Mouse (Mus musculus) brain, embryonic 14.5 days (tissue): ENCODE measurements around the gene Il4i1. TPM values are rescaled to one million over a fixed set of nuclear protein-coding genes. Genes with fewer than 3 reads are reported as not detected.

Source experiments
- DNase-seq: peaks from one replicate; pipeline ENCODE4 v3.0.0-alpha.2; 2011; ENCODE audit warnings: low read depth
- CTCF ChIP-seq: fragments of 200-500 bp; IDR thresholded peaks from 2 replicates; pipeline ENCODE4 v1.5.1; 2012; ENCODE audit warnings: inconsistent platforms, mild to moderate bottlenecking, moderate library complexity, borderline replicate concordance; ENCODE audit not compliant: insufficient read depth, insufficient read length; ENCODE audit errors: extremely low read depth
- POLR2A ChIP-seq: fragments of 200-500 bp; IDR thresholded peaks from 2 replicates; pipeline ENCODE4 v1.6.1; 2012; ENCODE audit warnings: mild to moderate bottlenecking, inconsistent platforms, borderline replicate concordance; ENCODE audit not compliant: poor library complexity, insufficient read depth, insufficient read length, severe bottlenecking; ENCODE audit errors: extremely low read depth
- polyA plus RNA-seq: library from polyadenylated mRNA; depleted of rRNA; stranded (reverse); fragments of >200 nt; gene quantifications from 2 replicates; pipeline ENCODE4 v1.2.3, GENCODE M21; 2012

Il4i1 gene
- polyA plus RNA-seq, 1 experiment = 0.42 TPM

DNA sequence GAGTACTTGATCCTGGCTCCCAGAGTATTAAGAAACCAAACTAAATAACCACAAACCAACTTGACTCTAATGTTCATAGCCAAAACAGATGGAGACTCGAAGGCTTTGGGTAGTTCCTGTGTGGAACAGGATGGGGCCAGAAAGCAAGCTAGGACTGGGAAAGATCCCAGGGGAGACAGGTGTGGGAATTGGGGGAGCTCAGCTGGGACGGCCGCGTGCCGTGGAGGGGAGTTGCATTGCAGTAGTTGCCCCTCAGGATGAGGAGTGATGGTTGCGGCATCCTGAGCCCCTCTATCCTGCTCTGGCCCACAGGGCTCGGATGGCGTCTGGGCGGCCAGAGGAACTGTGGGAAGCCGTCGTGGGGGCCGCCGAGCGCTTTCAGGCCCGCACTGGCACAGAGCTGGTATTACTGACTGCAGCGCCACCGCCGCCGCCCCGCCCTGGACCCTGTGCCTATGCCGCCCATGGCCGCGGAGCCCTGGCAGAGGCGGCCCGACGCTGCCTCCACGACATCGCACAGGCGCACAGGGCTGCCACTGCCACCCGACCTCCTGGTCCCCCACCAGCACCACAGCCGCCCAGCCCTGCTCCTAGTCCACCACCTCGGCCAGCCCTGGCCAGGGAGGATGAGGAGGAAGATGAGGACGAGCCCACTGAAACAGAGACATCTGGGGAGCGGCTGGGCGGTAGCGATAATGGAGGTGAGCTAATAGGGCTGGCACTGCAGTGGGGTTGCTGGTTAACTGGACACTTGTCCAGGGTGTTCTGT is 36.3 kb downstream of the Il4i1 start:
- DNase-seq = no peak
- TF ChIP-seq POLR2A (no peak), CTCF (no peak)

DNA sequence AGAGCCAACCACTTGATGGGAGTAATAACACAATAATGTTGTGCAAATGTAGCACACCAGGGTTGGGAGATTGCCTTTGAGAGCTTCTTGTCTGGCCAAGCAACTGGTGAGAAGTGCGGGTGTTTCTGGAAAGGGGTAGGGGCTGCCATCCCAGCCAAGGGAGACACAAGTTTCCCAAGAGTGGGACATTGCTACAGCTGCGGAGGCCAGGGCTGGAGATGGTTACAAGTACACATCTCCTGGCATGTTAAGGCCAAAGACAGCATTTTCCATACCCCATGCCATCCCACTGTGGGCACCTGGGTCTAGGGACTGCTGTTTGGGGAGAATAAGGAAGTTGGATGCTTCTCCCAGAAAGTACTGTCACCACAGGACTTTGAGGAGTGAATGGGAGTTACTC is 36.9 kb downstream of the Il4i1 start:
- TF ChIP-seq CTCF (no peak), POLR2A (no peak)
- DNase-seq = no peak

DNA sequence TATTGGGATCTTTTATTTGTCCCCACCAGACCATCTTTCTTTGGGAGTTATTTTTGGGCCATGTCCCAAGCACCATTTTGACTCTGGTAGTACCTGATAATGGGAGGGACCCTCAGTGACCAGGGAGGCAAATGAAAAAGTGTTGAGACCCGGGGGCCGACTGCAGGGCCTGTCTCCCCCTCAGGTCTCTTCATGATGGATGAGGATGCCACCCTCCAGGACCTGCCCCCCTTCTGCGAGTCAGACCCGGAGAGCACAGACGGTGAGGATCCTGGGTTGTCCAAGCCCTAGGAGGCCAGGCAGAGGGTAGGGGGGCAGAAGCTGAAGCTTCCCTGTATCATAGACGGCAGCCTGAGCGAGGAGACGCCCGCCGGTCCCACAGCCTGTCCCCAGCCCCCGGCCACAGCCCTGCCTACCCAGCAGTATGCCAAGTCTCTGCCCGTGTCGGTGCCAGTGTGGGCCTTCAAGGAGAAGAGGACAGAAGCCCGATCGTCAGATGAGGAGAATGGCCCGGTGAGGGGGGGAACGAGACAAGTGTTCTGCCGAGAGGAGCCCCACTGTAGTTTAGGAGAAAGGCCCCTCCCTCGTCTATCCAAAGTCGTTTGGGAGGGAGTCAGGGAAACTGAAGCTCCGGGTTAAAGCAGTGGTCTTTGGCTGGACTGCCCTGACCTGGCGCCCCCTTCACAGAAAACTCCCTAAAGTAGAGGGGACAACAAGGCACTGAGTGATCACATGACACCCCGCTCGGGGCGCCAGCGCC is 37.6 kb downstream of the Il4i1 start:
- DNase-seq = no peak
- no peak for TF ChIP-seq CTCF
- TF ChIP-seq POLR2A = no peak

DNA sequence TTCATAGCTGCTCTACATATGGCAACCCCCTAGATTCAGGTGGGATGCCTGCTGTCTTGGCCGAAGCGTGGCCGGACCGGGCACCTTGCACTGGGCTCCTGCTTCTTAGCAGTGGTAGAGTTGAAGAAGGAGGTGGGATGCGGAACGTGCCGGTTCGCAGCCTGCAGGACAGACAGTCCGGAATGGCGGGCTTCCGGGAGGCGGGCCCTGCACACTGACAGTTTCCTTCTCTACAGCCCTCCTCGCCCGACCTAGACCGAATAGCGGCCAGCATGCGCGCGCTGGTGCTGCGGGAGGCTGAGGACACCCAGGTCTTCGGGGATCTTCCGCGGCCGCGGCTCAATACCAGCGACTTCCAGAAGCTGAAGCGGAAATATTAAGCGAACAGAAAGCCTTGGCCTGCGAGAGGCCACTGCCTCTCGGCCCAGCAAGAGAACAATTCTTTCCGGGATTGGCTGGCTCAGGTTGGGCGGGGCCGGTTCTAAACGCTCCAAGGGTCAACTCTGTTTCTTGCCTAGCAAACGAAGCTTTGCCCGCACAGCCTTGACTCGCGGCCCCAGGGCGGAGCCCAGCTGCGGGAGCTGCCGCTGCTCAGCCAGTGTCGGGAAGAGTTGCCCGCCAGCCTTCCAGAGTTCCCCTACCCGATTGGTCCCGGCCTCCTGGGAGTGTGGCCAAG is 38.3 kb downstream of the Il4i1 start:
- DNase-seq = peak; percentile 82
- TF ChIP-seq CTCF (no peak), POLR2A (peak; percentile 7; the same call in 1 of the 2 replicates)

DNA sequence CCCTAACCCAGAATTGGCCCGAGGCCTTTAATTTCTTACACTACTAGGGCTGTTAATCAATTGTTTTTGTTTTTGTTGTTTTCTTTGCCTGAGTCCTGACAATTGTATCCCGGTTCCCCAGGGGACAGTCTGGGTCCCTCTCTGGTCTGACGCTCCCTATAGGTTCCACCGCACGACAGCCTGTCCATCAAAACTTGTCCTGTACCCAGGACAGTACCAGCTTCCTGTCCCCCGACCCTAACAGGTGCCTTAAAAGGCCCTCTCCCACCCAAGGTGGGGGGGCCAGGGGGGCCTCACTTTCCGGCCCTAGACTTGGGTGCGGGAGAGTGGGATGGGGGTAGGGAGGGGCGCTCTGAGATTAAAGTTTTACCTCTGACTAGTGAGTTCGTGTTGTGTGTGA is 38.8 kb downstream of the Il4i1 start:
- TF ChIP-seq CTCF = no peak
- TF ChIP-seq POLR2A = no peak
- DNase-seq = no peak

DNA sequence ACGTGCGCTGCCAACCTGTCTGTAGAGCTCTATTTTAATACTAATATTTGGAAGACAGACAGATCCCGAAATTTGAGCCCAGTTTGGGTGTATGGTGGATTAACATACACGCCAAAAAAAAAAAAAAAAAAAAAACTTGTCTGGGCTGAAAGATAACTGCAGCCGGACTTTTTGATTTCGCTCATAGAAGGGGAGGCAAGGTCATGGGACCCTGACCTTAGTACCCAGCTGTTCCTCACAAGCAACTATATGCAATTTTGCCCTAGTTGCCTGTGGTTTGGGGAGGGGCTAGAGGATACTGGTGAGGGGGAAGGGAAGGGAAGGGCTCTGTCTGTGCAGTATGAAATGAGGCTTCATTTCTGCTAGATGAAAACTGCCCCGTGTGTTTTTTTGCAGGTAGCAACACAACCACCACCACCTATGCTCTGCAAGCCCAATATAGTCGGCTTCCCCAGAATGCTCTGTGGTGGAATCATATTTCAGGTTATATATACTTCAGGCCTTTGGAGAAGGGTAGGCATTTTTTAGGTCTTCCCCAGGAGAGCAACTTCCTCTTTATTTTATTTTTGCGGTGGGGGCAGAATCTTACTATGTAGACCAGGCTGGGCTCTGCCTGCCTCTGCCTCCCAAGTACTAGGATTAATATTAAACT is 40.2 kb downstream of the Il4i1 start:
- TF ChIP-seq POLR2A (no peak), CTCF (no peak)

DNA sequence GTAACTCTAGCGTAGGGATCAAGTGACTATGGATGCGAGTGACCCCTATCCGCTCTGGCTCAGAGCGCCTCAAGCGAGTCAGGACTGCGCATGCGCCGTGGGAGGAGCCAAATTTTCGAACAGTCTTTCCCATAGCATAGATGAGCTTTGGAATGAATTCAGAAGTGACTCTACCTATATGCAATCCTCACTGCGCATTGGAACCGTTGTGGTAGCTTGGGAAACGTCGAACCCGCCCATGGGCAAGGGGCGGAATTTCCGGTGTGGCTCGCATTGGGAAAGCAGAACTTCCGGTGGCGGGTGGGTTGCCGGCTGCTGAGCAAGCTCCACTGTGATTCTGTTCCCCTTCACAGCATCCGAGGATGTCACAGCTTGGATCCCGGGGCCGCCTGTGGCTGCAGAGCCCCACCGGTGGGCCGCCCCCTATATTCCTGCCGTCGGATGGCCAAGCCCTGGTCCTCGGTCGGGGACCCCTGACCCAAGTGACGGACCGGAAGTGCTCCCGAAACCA is 40.9 kb downstream of the Il4i1 start, which contains the start of gene Pnkp:
Pnkp (plus strand) TSS at position 98 of the 511 bp plus-strand sequence.
- TF ChIP-seq CTCF = no peak; the same call in 1 of the 2 replicates
- peak; percentile 33; the same call in 1 of the 2 replicates for TF ChIP-seq POLR2A
- peak; percentile 96 for DNase-seq

More for the DNA sequence above, 40.2 kb downstream of the Il4i1 start:
- DNase-seq = no peak

DNA sequence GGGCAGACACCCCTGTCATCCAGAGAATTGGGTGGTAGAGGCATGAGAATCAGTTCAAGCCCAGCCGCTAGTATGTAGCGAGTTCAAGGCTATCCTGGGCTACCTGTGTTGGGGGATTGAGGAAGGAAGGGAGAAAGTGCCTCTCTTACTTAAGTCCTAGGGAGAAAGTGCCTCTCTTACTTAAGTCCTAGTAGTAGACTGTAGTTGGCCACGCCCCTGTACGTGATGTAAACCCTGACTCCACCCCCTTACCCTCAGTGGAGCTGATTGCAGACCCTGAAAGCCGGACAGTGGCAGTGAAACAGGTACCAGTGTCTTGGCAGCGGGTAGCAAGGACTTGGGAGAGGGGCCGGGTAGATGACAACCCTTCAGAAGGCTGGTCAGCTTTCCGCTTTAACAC is 41.7 kb downstream of the Il4i1 start:
- no peak for DNase-seq
- TF ChIP-seq CTCF = no peak
- no peak for TF ChIP-seq POLR2A

DNA sequence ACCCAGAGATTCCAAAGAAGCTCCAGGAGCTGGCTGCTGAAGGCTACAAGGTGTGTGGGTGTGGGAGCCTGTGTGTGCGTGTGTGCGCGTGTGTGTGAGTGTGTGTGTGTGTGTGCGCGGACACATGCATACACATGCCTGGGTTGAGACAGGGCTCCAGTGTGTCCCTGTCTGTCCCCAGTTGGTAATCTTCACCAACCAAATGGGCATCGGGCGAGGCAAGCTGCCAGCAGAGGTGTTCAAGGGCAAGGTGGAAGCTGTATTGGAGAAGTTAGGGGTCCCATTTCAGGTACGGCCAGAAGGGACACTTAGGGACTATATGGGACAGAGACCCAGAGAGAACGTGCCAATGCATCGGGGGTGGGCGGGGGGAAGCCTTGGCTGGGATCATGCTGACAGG is 43.7 kb downstream of the Il4i1 start:
- TF ChIP-seq POLR2A (no peak), CTCF (no peak)
- DNase-seq = no peak

DNA sequence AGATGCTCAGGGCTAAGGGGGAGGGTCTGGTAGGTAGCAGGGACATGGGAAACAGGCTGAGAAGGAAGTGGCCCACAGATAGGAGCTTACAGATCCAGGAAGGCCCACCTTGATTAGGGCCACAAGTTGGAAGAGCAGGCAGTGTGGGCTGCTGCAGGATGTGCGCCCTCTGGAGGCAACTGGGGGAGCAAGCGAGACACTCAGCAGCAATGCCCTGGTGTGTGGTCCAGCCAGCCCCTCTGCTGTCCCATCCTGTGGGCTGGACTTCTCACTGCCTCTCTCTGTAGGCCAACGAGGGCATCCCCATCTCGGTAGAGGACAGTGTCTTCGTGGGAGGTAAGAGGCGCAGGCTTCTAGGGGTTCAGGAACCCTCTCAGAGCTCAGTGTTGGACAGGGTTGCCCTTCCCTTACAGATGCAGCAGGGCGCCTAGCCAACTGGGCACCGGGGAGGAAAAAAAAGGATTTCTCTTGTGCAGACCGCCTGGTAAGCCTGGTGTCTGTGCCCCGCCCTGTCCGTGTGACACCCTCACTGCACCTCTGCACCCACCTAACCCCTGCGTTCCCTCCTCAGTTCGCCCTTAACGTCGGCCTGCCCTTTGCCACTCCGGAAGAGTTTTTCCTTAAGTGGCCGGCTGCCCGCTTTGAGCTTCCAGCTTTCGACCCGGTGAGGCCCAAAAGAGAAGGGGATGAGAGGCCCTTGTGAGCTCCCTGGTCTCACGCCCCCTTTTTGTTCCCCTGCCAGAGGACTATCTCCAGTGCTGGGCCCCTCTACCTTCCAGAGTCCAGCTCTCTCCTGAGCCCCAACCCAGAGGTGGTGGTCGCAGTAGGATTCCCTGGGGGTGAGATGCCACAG is 44.6 kb downstream of the Il4i1 start:
- TF ChIP-seq CTCF (peak; percentile 93), POLR2A (no peak)
- DNase-seq = peak; percentile 73

DNA sequence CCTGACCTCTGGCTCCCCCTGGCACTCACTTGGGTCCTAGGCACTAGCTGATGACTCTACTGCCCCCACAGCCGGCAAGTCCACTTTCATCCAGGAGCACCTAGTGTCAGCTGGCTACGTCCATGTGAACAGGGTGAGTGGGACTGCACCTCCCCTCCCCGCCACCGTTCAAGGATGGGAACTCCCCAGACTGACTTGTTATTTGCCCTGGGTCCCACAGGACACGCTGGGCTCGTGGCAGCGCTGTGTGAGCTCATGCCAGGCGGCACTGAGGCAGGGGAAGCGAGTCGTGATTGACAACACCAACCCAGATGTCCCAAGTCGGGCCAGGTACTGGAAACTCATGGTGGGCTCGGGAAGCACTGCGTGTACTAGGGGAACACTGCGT is 45.2 kb downstream of the Il4i1 start:
- no peak for DNase-seq

More for the DNA sequence above, 45.2 kb downstream of the Il4i1 start:
- TF ChIP-seq POLR2A = no peak
